29 mouse cellular contexts compared by ENCODE assay signal in the genomic region with DNA sequence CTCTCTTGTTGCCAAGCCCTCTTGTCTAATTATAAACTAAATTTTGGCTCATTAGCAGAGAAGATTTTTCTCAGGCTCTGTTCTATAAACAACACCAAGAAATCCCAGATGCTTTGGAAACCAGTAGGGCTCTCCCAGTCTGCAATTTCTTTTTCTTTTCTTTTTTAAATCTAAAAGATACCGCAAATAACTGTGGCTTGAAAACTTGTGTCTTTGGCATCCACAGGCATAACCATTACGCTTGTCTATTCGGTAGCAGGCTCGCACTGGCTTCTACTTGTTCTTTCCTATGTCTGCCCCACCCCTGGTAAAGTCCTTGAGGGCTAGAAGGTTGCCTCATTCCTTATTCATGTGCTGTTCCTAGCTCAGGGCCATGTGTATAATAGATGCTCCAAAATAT. TPM values are rescaled to one million over a fixed set of nuclear protein-coding genes. Genes with fewer than 3 reads are reported as not detected.
DNase-seq lines count a peak whose midpoint lies in the region; ATAC-seq lines count a peak whose summit lies in the region.
"Had no signal": no experiment of that assay in that cellular context is flagged by ENCODE, and none has a peak within 500 bp of the region (broad histone marks: within the 10 kb centered on the region; RNA-seq: fewer than 3 reads in every experiment).

No protein-coding gene starts in this region.

- H3K4me2 ChIP-seq in forebrain, embryonic 15.5 days (replicated peaks) = no peak overlapping the region
- no peak overlapping the region for H3K4me2 ChIP-seq in forebrain, embryonic 11.5 days (ENCODE audit: low read depth, low read length, severe bottlenecking)
- H3K4me2 ChIP-seq: heart, embryonic 15.5 days; limb, embryonic 13.5 days; liver, embryonic 13.5 days; lung, embryonic 14.5 days had no signal

- no peaks in the 10 kb centered on the region for H3K36me3 ChIP-seq in forebrain, embryonic 15.5 days
- no peaks in the 10 kb centered on the region for H3K36me3 ChIP-seq in forebrain, embryonic 11.5 days (ENCODE audit: control insufficient read depth, insufficient read depth, low read length)
- H3K36me3 ChIP-seq: heart, embryonic 15.5 days; limb, embryonic 13.5 days; liver, embryonic 13.5 days had no signal

- H3K4me3 ChIP-seq in forebrain, embryonic 15.5 days = no peak overlapping the region
- H3K4me3 ChIP-seq in forebrain, embryonic 11.5 days (ENCODE audit: low read depth, low read length) = no peak overlapping the region
- H3K4me3 ChIP-seq: heart, embryonic 15.5 days; limb, embryonic 13.5 days; liver, embryonic 13.5 days had no signal

- DNase-seq in adrenal gland, adult (ENCODE audit: inconsistent age in 2 of 2, low spot score in 1 of 2) = peak; percentile 44 to 52
- DNase-seq in adrenal gland, postnatal 4 days (ENCODE audit: low spot score in 2 of 2) = no peak
- no peak for DNase-seq in forebrain, embryonic 11.5 days (ENCODE audit: low spot score)
- DNase-seq in ovary, adult 18-20 months (ENCODE audit: low spot score) = peak; percentile 28
- no peak for DNase-seq in ovary, postnatal 14 days (ENCODE audit: low spot score)
- DNase-seq in telencephalon, adult 2 months (ENCODE audit: low read depth, low spot score) = peak; percentile 54
- DNase-seq in urinary bladder, postnatal 10 days (ENCODE audit: low spot score) = no peak
- DNase-seq: cerebellum, adult 2 months; cerebellum, postnatal 36 days; gastrocnemius, postnatal 10 days; heart, adult 18-20 months; kidney, adult 8-10 months; kidney, postnatal 14 days; liver, embryonic 13.5 days; lung, embryonic 14.5 days; lung, postnatal 36 days; retina, postnatal 1 day; right cerebral cortex, postnatal 4 days; thymus, postnatal 25 days had no signal

- H3K4me1 ChIP-seq in forebrain, embryonic 15.5 days = peaks cover 9% of the 10 kb centered on the region
- H3K4me1 ChIP-seq in forebrain, embryonic 11.5 days (replicated peaks; ENCODE audit: control insufficient read depth, insufficient read depth, low read length) = no peaks in the 10 kb centered on the region
- H3K4me1 ChIP-seq: heart, embryonic 15.5 days; limb, embryonic 13.5 days; liver, embryonic 13.5 days had no signal

- H3K27me3 ChIP-seq in forebrain, embryonic 15.5 days = no peaks in the 10 kb centered on the region
- H3K27me3 ChIP-seq in forebrain, embryonic 11.5 days (ENCODE audit: control insufficient read depth, insufficient read depth, low read length) = no peaks in the 10 kb centered on the region
- H3K27me3 ChIP-seq: heart, embryonic 15.5 days; limb, embryonic 13.5 days; liver, embryonic 13.5 days had no signal

- no peak overlapping the region for H3K9ac ChIP-seq in forebrain, embryonic 15.5 days (replicated peaks)
- no peak overlapping the region for H3K9ac ChIP-seq in forebrain, embryonic 11.5 days (ENCODE audit: low read length)
- H3K9ac ChIP-seq: heart, embryonic 15.5 days; limb, embryonic 13.5 days; liver, embryonic 13.5 days; lung, embryonic 14.5 days had no signal

- H3K27ac ChIP-seq in forebrain, embryonic 15.5 days (replicated peaks) = peak overlapping the region; percentile 54
- H3K27ac ChIP-seq in forebrain, embryonic 11.5 days (ENCODE audit: low read depth, low read length) = no peak overlapping the region
- H3K27ac ChIP-seq: heart, embryonic 15.5 days; limb, embryonic 13.5 days; liver, embryonic 13.5 days had no signal

- no peak for ATAC-seq in forebrain, embryonic 15.5 days (replicated peaks)
- no peak for ATAC-seq in forebrain, embryonic 11.5 days (replicated peaks; ENCODE audit: low FRiP score)
- ATAC-seq: CD4-positive, CD25-positive, alpha-beta regulatory T cell, adult 4 months; hindbrain, embryonic 16.5 days; midbrain, embryonic 16.5 days had no signal

- no peaks in the 10 kb centered on the region for H3K9me3 ChIP-seq in forebrain, embryonic 15.5 days
- no peaks in the 10 kb centered on the region for H3K9me3 ChIP-seq in forebrain, embryonic 11.5 days (ENCODE audit: control insufficient read depth, low read length)
- H3K9me3 ChIP-seq: heart, embryonic 15.5 days; limb, embryonic 13.5 days; liver, embryonic 13.5 days had no signal

- 68% methylated on average over 4 of the region's 4 CpGs for WGBS in forebrain, embryonic 15.5 days
- WGBS in forebrain, embryonic 11.5 days = 94% methylated on average over 4 of the region's 4 CpGs

RNA-seq across cellular contexts. Expression of a gene that starts 18.3 kb away (rescaled TPM):
- total RNA-seq in adrenal gland, postnatal 4 days (2021) = 10 to 100 TPM; 21.0 to 27.0 TPM
- polyA plus RNA-seq in forebrain, embryonic 15.5 days (2015; fragmentation: Nextera tagmentation; extraction: Ambion mirVana) = 0.11 and 0.17 TPM in 2 replicates
- polyA plus RNA-seq in forebrain, embryonic 11.5 days (2014; fragmentation: Nextera tagmentation; extraction: Ambion mirVana) = not detected in 2 replicates
- total RNA-seq: ES-E14; gastrocnemius, postnatal 10 days; hematopoietic stem cell, adult 5-6 weeks; megakaryocyte-erythroid progenitor cell, adult 5-6 weeks; neutrophil, adult 5-6 weeks had no signal
- polyA plus RNA-seq: CD4-positive, CD25-positive, alpha-beta regulatory T cell, adult 4 months; limb, embryonic 13.5 days; midbrain, embryonic 16.5 days had no signal

Comparison
In these comparisons a context has a peak if more than half of its experiments do, and no peak if none do; other contexts are left out.
1. DNase-seq: peak in adrenal gland, adult (2 of 2), ovary, adult 18-20 months (single experiment) and telencephalon, adult 2 months (single experiment); none in adrenal gland, postnatal 4 days (0 of 2), forebrain, embryonic 11.5 days (single experiment), ovary, postnatal 14 days (single experiment) and urinary bladder, postnatal 10 days (single experiment).